Mouse (Mus musculus): Measurements from ENCODE around the gene Slc43a2. TPM values are rescaled to one million over a fixed set of nuclear protein-coding genes. Genes with fewer than 3 reads are reported as not detected.

Gene Slc43a2
- polyA plus RNA-seq, 1 experiment from 2014 or later, result 2.6 TPM

DNA sequence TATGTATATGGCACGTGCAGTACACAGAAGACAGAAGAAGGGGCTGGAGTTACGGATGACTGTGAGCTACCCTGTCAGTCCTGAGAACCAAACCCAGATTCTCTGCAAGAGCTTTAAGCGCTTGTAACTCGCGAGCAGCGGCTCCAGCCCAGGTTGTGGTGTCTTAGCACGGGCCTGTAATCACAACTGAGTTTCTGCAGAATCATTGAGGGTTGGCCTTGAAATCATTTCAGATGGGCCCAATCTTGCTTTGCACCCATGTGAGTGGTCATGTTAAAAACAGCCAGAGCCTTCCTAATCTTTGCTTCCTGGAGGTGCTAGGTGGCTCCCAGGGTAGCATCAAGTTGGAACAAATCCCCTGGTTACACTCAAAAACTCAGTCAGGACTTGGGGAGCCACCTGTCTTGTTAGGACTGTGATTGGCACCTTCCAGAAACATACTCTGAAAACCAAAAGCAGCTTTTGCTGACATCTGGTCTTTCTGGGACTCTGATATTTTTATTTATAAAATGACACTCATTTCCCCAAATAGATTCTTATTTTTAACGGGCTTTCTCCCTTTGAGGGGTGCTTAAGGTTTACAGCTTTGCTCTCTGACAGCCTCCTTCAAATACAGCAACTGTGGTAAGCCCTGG lies 28.5 kb downstream of the Slc43a2 start:
- Histone ChIP-seq H3K27ac (no peak overlapping the region), H3K36me3 (no peaks in the 10 kb centered on the region)
- WGBS, result 82% methylated on average over 8 of the region's 8 CpGs

DNA sequence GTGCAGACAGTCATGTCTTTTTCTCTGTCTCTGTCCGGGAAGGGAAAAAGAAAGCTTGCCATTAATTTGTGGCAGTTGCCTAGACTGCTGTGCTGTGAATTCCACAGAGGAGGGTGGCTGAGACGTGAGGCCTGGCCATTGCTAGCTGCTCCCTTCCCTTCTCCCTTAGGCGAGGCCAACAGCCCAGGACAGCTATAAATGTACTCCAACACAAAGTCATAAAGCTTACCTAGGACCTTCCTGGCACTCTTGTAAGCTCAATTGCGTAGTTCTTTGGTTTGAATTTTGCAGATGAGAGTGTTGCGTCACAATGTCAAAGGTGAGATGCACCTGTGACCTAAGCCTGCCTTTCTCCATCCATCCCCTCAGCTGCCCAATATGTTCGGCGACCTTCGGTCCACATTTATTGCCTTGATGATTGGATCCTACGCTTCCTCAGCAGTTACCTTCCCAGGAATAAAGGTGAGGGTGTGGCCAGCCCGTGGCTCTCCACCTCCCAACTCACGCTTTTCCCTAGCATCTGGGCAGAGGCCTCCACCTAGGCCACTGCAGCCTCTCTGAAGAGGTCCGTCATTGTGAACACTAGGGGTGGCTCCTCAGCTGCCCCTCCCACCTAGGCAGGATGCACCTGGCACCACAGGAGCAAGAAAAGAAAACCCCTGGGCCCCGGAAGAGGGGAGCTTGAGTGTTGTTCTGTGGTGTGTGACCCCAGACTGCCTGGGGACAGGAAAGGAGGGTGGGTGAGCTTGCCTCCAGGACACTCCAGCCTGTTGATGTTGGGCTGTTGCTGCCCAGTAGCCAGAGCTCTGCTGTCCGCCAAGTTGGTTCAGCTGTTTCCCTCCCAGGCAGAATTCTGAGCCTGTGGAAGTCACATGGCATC lies 29.3 kb downstream of the Slc43a2 start:
- WGBS, result 68% methylated on average over 14 of the region's 14 CpGs
- Histone ChIP-seq H3K27ac (no peak overlapping the region), H3K4me3 (no peak overlapping the region), H3K4me2 (no peak overlapping the region), H3K9ac (no peak overlapping the region), H3K36me3 (no peaks in the 10 kb centered on the region), H3K9me3 (no peaks in the 10 kb centered on the region), H3K4me1 (no peaks in the 10 kb centered on the region), H3K27me3 (no peaks in the 10 kb centered on the region)
- ATAC-seq (ENCODE audit: insufficient number of reproducible peaks, low FRiP score, low TSS enrichment, low read depth), result no peak

More for the DNA sequence above, 28.5 kb downstream of the Slc43a2 start:
- Histone ChIP-seq H3K9ac (no peak overlapping the region), H3K4me1 (no peaks in the 10 kb centered on the region), H3K9me3 (no peaks in the 10 kb centered on the region), H3K4me3 (no peak overlapping the region), H3K27me3 (no peaks in the 10 kb centered on the region), H3K4me2 (no peak overlapping the region)
- no peak for ATAC-seq (ENCODE audit: insufficient number of reproducible peaks, low FRiP score, low TSS enrichment, low read depth)

DNA sequence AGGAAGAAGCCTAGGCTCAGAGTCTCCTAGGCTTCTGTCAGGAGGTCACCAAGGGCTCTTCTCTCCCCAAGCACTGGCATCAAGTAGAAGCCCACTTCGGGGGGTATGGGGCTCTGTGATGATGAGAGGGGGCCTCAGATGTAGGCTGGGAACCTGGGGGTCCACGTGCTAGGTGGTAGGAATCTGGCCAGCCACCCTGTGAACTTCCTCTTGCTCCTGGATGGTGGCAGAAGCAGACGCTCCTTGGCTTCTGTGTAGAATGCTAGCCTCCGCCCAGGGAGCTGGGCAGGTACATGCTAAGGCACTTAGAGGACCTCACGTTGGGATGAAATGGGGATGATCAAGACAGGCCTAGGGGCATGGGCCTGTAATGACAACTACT lies 29.9 kb downstream of the Slc43a2 start:
- Histone ChIP-seq H3K9ac (no peak overlapping the region), H3K36me3 (no peaks in the 10 kb centered on the region), H3K4me3 (no peak overlapping the region), H3K27me3 (no peaks in the 10 kb centered on the region), H3K4me2 (no peak overlapping the region), H3K4me1 (no peaks in the 10 kb centered on the region), H3K27ac (no peak overlapping the region), H3K9me3 (no peaks in the 10 kb centered on the region)
- WGBS, result 78% methylated on average over 5 of the region's 5 CpGs
- no peak for ATAC-seq (ENCODE audit: insufficient number of reproducible peaks, low FRiP score, low TSS enrichment, low read depth)

DNA sequence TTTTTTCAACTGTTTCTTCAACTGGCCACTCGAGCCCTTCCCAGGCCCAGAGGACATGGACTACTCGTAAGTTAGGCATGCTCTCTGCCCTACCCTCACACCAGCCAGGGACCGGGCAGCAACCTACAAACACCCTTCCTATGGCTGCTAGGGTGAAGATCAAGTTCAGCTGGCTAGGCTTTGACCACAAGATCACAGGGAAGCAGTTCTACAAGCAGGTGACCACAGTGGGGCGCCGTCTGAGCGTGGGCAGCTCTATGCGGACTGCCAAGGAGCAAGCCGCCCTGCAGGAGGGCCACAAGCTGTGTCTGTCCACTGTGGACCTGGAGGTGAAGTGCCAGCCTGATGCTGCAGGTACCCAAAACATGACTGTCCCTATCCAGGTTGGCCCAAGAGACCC lies 31.3 kb downstream of the Slc43a2 start:
- WGBS, result 81% methylated on average over 8 of the region's 8 CpGs

DNA sequence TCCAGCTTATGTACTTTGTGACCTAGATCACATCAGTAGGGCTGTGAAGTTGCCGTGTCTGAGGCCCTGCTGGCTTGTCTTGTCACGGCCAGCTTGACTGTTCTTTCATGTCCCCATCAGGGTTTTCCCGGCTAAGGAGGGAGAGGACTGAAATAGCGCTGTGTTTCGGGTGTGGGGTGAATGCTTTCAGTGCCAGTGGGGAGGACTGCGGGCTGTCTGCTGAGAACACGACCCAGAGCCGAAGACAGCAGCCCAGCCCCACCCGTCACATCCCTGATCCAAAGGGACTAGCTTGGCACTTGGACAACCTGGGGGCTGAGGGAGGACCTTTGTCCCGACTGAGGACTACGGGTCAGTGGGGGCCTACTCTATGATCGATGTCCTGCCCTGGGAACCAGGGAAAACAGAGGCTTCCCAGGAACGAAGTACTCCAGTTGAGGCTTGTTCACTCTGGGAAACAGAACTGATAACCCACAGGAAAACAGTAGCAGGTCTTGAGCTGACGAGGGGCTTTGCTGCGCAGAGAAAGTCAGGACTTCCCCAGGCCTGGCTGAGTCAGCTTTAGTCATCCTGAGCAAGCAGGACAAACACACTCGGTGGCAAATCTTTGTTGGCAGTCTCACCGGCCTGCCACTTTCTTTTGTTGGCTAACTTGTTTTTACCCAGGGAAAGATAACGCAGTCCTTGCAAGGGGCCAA lies 32.5 kb downstream of the Slc43a2 start:
- Histone ChIP-seq H3K27ac (peak overlapping the region; percentile 17; the same call in 1 of the 2 replicates), H3K36me3 (no peaks in the 10 kb centered on the region), H3K9me3 (no peaks in the 10 kb centered on the region), H3K9ac (no peak overlapping the region), H3K4me2 (no peak overlapping the region), H3K4me1 (0 out of 2 replicates have a peak, but pooled peaks cover 2% of the 10 kb centered on the region), H3K4me3 (no peak overlapping the region), H3K27me3 (no peaks in the 10 kb centered on the region)
- WGBS, result 65% methylated on average over 18 of the region's 18 CpGs
- ATAC-seq (ENCODE audit: insufficient number of reproducible peaks, low FRiP score, low TSS enrichment, low read depth), result no peak

More for the DNA sequence above, 31.3 kb downstream of the Slc43a2 start:
- Histone ChIP-seq H3K4me2 (no peak overlapping the region), H3K27me3 (no peaks in the 10 kb centered on the region), H3K36me3 (no peaks in the 10 kb centered on the region), H3K9me3 (no peaks in the 10 kb centered on the region), H3K9ac (no peak overlapping the region), H3K27ac (no peak overlapping the region), H3K4me3 (no peak overlapping the region), H3K4me1 (0 out of 2 replicates have a peak, but pooled peaks cover 2% of the 10 kb centered on the region)
- no peak; the same call in 1 of the 2 replicates for ATAC-seq (ENCODE audit: insufficient number of reproducible peaks, low FRiP score, low TSS enrichment, low read depth)

DNA sequence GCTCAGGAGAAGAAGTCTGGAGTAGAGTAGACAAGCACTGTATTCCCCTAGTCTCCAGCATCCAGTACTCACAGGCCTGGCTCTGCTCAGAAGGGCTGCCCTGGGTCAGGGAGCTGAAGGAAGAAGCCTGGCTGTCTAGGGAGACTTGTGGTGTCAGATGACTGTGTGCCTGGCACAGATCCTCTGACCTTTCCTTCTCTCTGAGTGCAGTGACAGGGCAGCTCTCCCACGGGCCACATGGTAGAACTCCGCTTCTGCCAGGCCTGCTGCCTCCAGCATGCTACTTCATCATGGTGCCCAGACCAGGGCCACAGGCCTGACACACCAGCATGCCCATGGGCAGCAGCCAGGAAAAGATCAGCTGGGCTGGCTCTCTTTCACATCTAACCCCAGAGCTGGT lies 34.4 kb downstream of the Slc43a2 start:
- Histone ChIP-seq H3K36me3 (no peaks in the 10 kb centered on the region), H3K4me3 (no peak overlapping the region), H3K4me1 (0 out of 2 replicates have a peak, but pooled peaks cover 3% of the 10 kb centered on the region), H3K27me3 (no peaks in the 10 kb centered on the region), H3K9me3 (no peaks in the 10 kb centered on the region), H3K4me2 (no peak overlapping the region), H3K9ac (no peak overlapping the region), H3K27ac (no peak overlapping the region)
- ATAC-seq (ENCODE audit: insufficient number of reproducible peaks, low FRiP score, low TSS enrichment, low read depth), result no peak
- WGBS, result 81% methylated on average over 2 of the region's 2 CpGs

DNA sequence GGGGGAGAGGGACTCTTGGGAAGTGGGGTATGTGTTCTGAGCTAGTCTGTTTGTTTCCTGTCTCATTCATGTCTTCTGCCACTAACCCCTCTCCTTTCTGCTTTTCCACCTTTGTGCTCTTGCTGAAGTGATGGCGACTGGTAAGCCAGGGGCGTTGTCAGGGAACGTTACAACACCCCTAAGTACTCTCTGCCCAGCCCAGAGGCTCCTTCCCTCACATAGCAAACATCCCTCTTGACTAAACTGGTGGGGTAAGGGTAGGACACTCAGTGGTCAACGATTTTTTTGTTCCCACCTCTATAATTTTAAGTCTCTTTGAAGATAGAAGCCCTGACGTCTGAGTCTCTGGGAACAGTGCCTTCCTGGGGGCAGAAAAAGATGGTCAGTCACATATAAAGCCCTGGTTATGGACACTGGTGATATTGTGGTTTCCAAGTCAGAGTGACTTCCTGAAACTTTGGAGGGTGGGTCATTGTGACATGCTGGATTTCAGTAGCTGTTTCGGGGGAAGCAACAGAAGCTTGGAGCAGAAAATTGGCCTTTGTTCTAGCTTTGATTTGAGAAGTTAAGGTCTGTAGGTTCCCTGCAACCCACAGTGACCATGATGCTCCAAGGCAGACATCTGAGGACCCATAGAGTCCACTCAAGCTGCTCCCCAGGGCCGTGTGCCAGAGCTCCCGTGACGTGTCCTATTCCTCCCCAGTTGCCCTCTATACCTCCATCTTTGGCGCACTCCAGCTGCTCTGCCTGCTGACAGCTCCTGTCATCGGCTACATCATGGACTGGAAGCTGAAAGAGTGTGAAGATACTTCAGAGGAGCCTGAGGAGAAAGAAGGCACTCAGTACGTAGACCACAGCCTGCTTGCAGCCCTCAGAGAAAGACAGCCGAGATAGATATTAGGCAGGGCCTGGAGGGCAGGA lies 35.0 kb downstream of the Slc43a2 start:
- Histone ChIP-seq H3K36me3 (no peaks in the 10 kb centered on the region), H3K4me3 (no peak overlapping the region), H3K27ac (no peak overlapping the region), H3K9me3 (no peaks in the 10 kb centered on the region), H3K27me3 (no peaks in the 10 kb centered on the region), H3K9ac (no peak overlapping the region), H3K4me2 (no peak overlapping the region), H3K4me1 (peaks cover 7% of the 10 kb centered on the region)
- WGBS, result 76% methylated on average over 13 of the region's 13 CpGs
- no peak for ATAC-seq (ENCODE audit: insufficient number of reproducible peaks, low FRiP score, low TSS enrichment, low read depth)

DNA sequence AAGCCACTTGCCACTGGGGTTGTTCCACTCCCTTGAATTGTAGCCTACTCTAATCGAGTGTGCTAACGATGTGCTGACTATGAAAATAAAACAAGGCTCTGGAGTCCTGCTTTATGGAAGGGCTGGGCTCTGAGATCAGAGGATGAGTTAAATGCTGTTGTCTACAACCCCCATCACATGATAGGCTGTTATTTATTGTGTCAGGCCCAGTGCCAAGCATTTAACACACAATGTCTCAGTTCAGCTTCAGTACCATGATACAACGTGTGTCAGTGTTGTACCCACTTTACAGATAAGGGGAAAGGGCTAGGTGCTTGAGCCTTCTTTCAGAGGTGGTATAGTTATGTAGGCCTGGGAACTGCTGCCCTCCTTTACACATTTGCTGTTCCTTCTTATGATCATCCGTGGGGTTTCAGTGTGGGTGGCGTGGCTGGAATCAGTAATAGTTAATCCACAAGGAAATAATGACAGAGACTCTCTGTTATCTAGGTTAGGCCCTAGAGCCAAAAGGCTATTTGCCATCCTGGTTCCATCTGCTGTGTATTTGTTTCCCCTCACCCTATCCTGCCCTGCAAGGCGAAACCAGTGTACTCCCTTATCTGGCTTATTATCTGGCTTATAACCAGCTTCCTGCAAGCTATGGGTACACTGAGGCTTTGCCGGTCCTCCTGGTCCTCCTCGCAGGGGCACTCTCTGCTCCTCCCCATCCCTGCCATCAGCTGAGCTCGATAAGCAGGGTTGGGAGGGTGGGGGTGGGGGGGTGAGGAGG lies 36.0 kb downstream of the Slc43a2 start:
- Histone ChIP-seq H3K27ac (no peak overlapping the region), H3K4me3 (no peak overlapping the region), H3K9me3 (no peaks in the 10 kb centered on the region), H3K36me3 (no peaks in the 10 kb centered on the region), H3K4me1 (peaks cover 16% of the 10 kb centered on the region), H3K9ac (no peak overlapping the region), H3K4me2 (no peak overlapping the region), H3K27me3 (no peaks in the 10 kb centered on the region)
- WGBS, result 52% methylated on average over 9 of the region's 9 CpGs
- no peak for ATAC-seq (ENCODE audit: insufficient number of reproducible peaks, low FRiP score, low TSS enrichment, low read depth)

DNA sequence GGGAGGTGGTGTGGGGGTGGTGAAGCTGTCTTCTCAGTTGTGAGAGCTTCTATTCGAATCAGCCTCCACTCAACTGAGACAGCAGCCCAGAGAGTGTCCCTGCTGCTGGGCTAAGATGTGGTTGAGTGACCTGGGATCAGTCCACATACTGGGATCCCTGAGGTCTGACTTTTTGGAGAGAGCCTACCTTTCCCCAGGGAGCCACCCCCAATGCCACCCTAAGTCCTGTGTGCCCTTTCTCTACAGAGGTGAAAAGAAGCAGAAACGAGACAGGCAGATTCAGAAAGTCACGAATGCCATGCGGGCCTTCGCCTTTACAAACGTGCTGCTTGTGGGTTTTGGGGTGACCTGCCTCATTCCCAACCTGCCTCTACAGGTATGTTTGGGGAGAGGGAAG lies 36.6 kb downstream of the Slc43a2 start:
- H3K9ac ChIP-seq, result no peak overlapping the region

DNA sequence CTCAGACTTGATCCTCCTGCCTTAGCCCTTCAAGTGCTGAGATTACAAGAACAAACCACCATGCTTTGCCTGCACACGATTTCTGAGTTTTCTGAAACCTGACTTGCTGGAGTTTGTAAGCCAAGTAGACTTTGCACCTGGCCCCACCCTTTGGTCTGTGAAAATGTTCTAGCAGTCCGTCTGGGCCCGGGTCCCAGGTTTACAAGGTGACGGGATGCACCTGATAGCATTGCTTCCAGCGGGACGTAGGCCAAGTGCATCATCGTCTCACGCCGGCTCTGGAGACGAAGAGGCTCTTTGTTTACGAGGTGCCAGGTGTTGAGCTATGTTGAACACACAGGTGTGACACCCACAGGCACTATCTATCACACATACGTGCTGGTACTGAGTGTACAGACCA lies 37.5 kb downstream of the Slc43a2 start:
- no peaks in the 10 kb centered on the region for H3K27me3 ChIP-seq
- no peak overlapping the region for H3K27ac ChIP-seq
- no peaks in the 10 kb centered on the region for H3K9me3 ChIP-seq
- H3K4me2 ChIP-seq, result no peak overlapping the region
- H3K36me3 ChIP-seq, result no peaks in the 10 kb centered on the region
- H3K4me1 ChIP-seq, result peaks cover 23% of the 10 kb centered on the region
- ATAC-seq (ENCODE audit: insufficient number of reproducible peaks, low FRiP score, low TSS enrichment, low read depth), result no peak
- 84% methylated on average over 12 of the region's 12 CpGs for WGBS
- H3K4me3 ChIP-seq, result no peak overlapping the region
- H3K9ac ChIP-seq, result no peak overlapping the region

More for the DNA sequence above, 36.6 kb downstream of the Slc43a2 start:
- H3K4me2 ChIP-seq, result no peak overlapping the region
- no peaks in the 10 kb centered on the region for H3K27me3 ChIP-seq
- H3K27ac ChIP-seq, result no peak overlapping the region
- peaks cover 21% of the 10 kb centered on the region for H3K4me1 ChIP-seq
- H3K9me3 ChIP-seq, result no peaks in the 10 kb centered on the region
- H3K4me3 ChIP-seq, result no peak overlapping the region
- 85% methylated on average over 6 of the region's 6 CpGs for WGBS
- no peaks in the 10 kb centered on the region for H3K36me3 ChIP-seq
- ATAC-seq (ENCODE audit: insufficient number of reproducible peaks, low FRiP score, low TSS enrichment, low read depth), result no peak

Data from limb, embryonic 15.5 days (tissue).